ENCODE assay signal across 7 mouse cellular contexts in the genomic region with DNA sequence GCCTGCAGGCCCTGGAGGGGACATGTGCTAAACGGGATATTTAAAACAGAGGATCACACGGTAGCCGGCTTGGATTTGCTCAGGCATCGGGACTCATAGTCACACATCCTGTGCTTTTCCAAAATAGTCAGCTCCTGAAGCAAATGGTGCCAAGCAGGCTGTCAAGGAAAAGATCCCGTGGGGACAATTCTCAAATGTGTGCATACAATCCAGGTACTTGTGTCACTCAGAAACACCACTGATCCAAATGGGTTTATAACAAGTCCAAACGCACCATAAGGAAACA. TPM values are rescaled to one million over a fixed set of nuclear protein-coding genes. Genes with fewer than 3 reads are reported as not detected.
DNase-seq lines count a peak whose midpoint lies in the region; ATAC-seq and TF ChIP-seq lines count a peak whose summit lies in the region.

No protein-coding gene starts in this region.

- no peak for DNase-seq in left cerebral cortex, adult 2 months (ENCODE audit: extremely low spot score in 1 of 2, low spot score in 2 of 2)
- no peak for DNase-seq in left cerebral cortex, adult 11 months (ENCODE audit: low spot score)
- no peak for DNase-seq in limb, embryonic 10.5 days (ENCODE audit: low spot score)
- no peak for DNase-seq in layer of hippocampus, postnatal 14 days (ENCODE audit: low spot score in 2 of 2)
- no peak for DNase-seq in layer of hippocampus, adult 8-10 months (ENCODE audit: low spot score in 2 of 2)

- TF ChIP-seq CTCF in left cerebral cortex, adult 2 months (IDR thresholded peaks at IDR 0.05) = no peak
- no peak for TF ChIP-seq CTCF in embryonic fibroblast, embryonic 13.5 days (IDR thresholded peaks at IDR 0.05; ENCODE audit: borderline replicate concordance, insufficient read depth, low read length)

- H3K36me3 ChIP-seq in limb, embryonic 10.5 days = no peaks in the 10 kb centered on the region
- H3K36me3 ChIP-seq in neural tube, embryonic 15.5 days = no peaks in the 10 kb centered on the region

- H3K4me1 ChIP-seq in embryonic fibroblast, embryonic 13.5 days (ENCODE audit: control insufficient read depth, insufficient read depth, low read length) = no peaks in the 10 kb centered on the region; the same call in 1 of the 2 replicates
- H3K4me1 ChIP-seq in limb, embryonic 10.5 days = peaks cover 33% of the 10 kb centered on the region
- H3K4me1 ChIP-seq in neural tube, embryonic 15.5 days = peaks cover 35% of the 10 kb centered on the region

- no peak for ATAC-seq in neural tube, embryonic 15.5 days (ENCODE audit: low FRiP score)

- H3K4me3 ChIP-seq in left cerebral cortex, adult 2 months = peak overlapping the region; percentile 88
- H3K4me3 ChIP-seq in embryonic fibroblast, embryonic 13.5 days (ENCODE audit: insufficient read depth, low read length) = no peak overlapping the region
- H3K4me3 ChIP-seq in limb, embryonic 10.5 days = peak overlapping the region; percentile 91
- peak overlapping the region; percentile 61; the same call in 1 of the 2 replicates for H3K4me3 ChIP-seq in neural tube, embryonic 15.5 days (replicated peaks)

- peak overlapping the region; percentile 79 for H3K4me2 ChIP-seq in neural tube, embryonic 15.5 days

- 0 out of 2 replicates have a peak, but pooled peaks have one; percentile 11 for TF ChIP-seq POLR2A in embryonic fibroblast, embryonic 13.5 days (IDR thresholded peaks at IDR 0.05; ENCODE audit: low read depth, low read length)

- H3K27me3 ChIP-seq in limb, embryonic 10.5 days (ENCODE audit: low read depth, poor library complexity, severe bottlenecking) = no peaks in the 10 kb centered on the region
- H3K27me3 ChIP-seq in neural tube, embryonic 15.5 days (replicated peaks) = no peaks in the 10 kb centered on the region

- WGBS in limb, embryonic 10.5 days = 56% methylated on average over 6 of the region's 6 CpGs
- 40% methylated on average over 6 of the region's 6 CpGs for WGBS in neural tube, embryonic 15.5 days

- H3K27ac ChIP-seq in left cerebral cortex, adult 2 months = peak overlapping the region; percentile 95
- no peak overlapping the region for H3K27ac ChIP-seq in embryonic fibroblast, embryonic 13.5 days (ENCODE audit: insufficient read depth, low read length)
- peak overlapping the region; percentile 98 for H3K27ac ChIP-seq in limb, embryonic 10.5 days
- H3K27ac ChIP-seq in neural tube, embryonic 15.5 days (replicated peaks) = peak overlapping the region; percentile 96

- no peaks in the 10 kb centered on the region for H3K9me3 ChIP-seq in limb, embryonic 10.5 days (replicated peaks)
- H3K9me3 ChIP-seq in neural tube, embryonic 15.5 days (replicated peaks) = no peaks in the 10 kb centered on the region

- intact Hi-C loops in left cerebral cortex, adult 2 months (cut with DNase I) = no loop called here

- peak overlapping the region; percentile 85 for H3K9ac ChIP-seq in neural tube, embryonic 15.5 days (replicated peaks)

RNA-seq across cellular contexts. Expression of a gene that starts 0.3 kb away (rescaled TPM):
- total RNA-seq in left cerebral cortex, adult 2 months (2021) = 10 to 100 TPM; 74.6 to 78.4 TPM
- polyA plus RNA-seq in embryonic fibroblast, embryonic 13.5 days (2011; ENCODE audit: insufficient read length, low read depth, missing spikeins) = 21.2 and 26.2 TPM in 2 replicates
- 15.0 and 17.5 TPM in 2 replicates for polyA plus RNA-seq in limb, embryonic 10.5 days (2016; fragmentation: Nextera tagmentation; extraction: Ambion mirVana)
- polyA plus RNA-seq in neural tube, embryonic 15.5 days (2015; fragmentation: Nextera tagmentation; extraction: Ambion mirVana) = 49.5 and 52.2 TPM in 2 replicates
- total RNA-seq in layer of hippocampus, postnatal 14 days (2021) = 10 to 100 TPM; 95.0 to 98.6 TPM
- 10 to 100 TPM; 82.6 to 92.2 (median 84.5) TPM for total RNA-seq in layer of hippocampus, adult 8-10 months (2022)
